Mouse (Mus musculus) ES-Bruce4 (cell line): ENCODE data around the gene Cfap54.

ENCODE experiments used
- CTCF ChIP-seq: IDR thresholded peaks from one replicate; pipeline ENCODE4 v1.8.1; 2011; ENCODE audit warnings: low read depth, low read length
- EP300 ChIP-seq: IDR thresholded peaks from 2 replicates; pipeline ENCODE4 v1.6.1; 2011; ENCODE audit warnings: low read depth, low read length; ENCODE audit not compliant: insufficient read depth
- POLR2A ChIP-seq: IDR thresholded peaks from one replicate; pipeline ENCODE4 v1.8.1; 2011; ENCODE audit warnings: low read length; ENCODE audit not compliant: insufficient read depth

GRCm38 (mm10) chr10:93123957-93124613, 42.7 kb upstream of the Cfap54 start:
- no peak for TF ChIP-seq CTCF
- TF ChIP-seq POLR2A = no peak
- TF ChIP-seq EP300 = no peak
